Mouse (Mus musculus): Measurements from ENCODE around the gene Rhox12. TPM values are rescaled to one million over a fixed set of nuclear protein-coding genes. Genes with fewer than 3 reads are reported as not detected.

Rhox12 gene
- not detected in 2 replicates for polyA plus RNA-seq (2016; fragmentation: Nextera tagmentation; extraction: Ambion mirVana)

DNA sequence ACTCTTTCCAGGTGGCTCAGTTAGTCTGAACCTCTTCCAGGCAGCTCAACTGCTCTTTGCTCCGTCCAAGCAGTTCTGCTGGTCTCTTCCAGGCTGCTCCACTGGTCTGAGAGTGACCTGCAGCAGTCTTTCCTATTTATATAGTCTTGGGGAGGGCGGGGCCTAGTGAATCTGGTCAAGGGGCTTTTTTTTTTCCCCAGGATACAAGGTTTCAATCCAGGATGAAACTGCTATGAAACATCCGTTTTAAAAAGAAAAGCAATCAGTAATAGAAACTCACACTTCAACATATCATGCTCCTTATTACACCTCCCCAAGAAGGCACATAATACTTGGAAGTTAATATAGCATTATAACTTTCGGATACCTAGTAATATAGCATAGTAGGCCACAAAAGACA, at the start of gene Rhox12:
Gene Rhox12, minus strand, starts transcription at position 101 of the 400 bp plus-strand sequence.
- Histone ChIP-seq H3K9me3 (replicated peaks) (no peaks in the 10 kb centered on the region), H3K36me3 (no peaks in the 10 kb centered on the region), H3K27ac (no peak within 1 kb of the TSS), H3K4me1 (no peaks in the 10 kb centered on the region), H3K9ac (no peak within 1 kb of the TSS), H3K4me2 (replicated peaks) (no peak within 1 kb of the TSS), H3K27me3 (no peaks in the 10 kb centered on the region), H3K4me3 (no peak within 1 kb of the TSS)
- 72% methylated on average over 4 of the region's 4 CpGs for WGBS
- no peak for ATAC-seq (ENCODE audit: low FRiP score)

DNA sequence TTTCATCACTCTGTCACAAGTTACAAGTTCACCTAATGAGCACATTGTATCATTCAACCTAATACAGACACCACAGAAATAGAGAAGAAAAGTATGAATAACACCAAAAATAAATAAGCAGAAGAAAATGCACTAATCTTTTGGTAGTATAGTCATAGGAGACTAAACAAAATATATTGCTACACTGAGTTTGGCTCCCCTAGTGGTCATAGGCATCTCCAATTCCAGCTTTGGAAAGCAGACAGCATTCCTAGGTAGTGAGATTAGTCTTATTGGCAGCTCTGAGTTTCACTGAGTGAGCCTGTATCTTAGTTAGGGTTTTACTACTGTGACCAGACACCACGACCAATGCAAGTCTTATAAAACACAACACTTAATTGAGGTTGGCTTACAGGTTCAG, 48.4 kb upstream of the Rhox12 start:
- H3K4me1 ChIP-seq, result no peaks in the 10 kb centered on the region
- WGBS, result 65% methylated on average over 1 of the region's 1 CpGs
- H3K4me3 ChIP-seq, result no peak overlapping the region
- H3K9ac ChIP-seq, result no peak overlapping the region
- ATAC-seq (ENCODE audit: low FRiP score), result no peak
- no peaks in the 10 kb centered on the region for H3K36me3 ChIP-seq
- H3K9me3 ChIP-seq (replicated peaks), result no peaks in the 10 kb centered on the region
- no peaks in the 10 kb centered on the region for H3K27me3 ChIP-seq
- H3K27ac ChIP-seq, result no peak overlapping the region
- H3K4me2 ChIP-seq (replicated peaks), result no peak overlapping the region

DNA sequence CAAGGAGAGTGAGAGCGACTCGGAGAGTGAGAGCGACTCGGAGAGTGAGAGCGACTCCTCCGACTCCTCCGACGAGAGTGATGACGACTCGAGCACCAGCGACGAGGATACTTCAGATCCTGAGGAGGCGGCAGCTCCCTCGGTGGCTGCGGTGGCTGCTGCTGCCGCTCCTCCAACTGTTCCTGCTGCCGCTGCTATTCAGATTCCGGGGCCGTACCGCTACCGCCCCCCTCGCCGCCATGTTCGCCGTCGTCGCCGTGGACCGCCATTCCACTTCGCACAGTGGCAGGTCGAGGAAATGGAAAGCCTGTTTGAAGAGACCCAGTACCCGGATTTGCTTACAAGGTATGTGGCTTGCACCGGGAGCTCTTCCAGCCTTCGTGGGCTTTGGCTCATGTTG, 10.8 kb upstream of the Rhox12 start:
- Histone ChIP-seq H3K27ac (no peak overlapping the region), H3K36me3 (no peaks in the 10 kb centered on the region), H3K4me1 (no peaks in the 10 kb centered on the region), H3K9ac (no peak overlapping the region), H3K4me2 (replicated peaks) (no peak overlapping the region), H3K9me3 (replicated peaks) (peaks cover 18% of the 10 kb centered on the region), H3K4me3 (no peak overlapping the region), H3K27me3 (no peaks in the 10 kb centered on the region)
- WGBS, result 87% methylated on average over 34 of the region's 34 CpGs
- no peak for ATAC-seq (ENCODE audit: low FRiP score)

DNA sequence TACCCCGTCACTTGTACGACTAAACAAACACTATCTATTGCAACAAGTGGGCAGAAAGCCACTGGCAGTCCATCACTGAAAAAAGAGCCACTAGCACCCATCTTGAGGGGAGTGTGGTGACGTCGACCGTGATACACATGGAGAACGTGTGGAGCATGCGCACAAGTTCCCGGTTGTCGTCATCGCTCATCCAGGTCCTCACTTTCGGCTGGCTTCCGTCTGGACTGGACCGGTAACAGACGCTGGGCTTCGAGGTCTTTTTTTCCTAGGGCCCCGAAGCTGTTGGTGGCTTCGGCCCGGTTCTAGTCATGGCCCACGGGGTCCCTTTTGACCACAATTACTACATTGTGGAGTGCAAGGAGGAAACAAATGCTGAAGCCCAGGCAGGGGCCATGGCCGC, 10.3 kb upstream of the Rhox12 start, which contains the start of gene Rhox13:
Gene Rhox13, plus strand, starts transcription at position 238 of the 400 bp plus-strand sequence.
- H3K36me3 ChIP-seq, result no peaks in the 10 kb centered on the region
- no peaks in the 10 kb centered on the region for H3K27me3 ChIP-seq
- no peak within 1 kb of the TSS for H3K9ac ChIP-seq
- WGBS, result 95% methylated on average over 20 of the region's 20 CpGs
- no peak within 1 kb of the TSS for H3K4me2 ChIP-seq (replicated peaks)
- H3K4me3 ChIP-seq, result no peak within 1 kb of the TSS
- H3K4me1 ChIP-seq, result no peaks in the 10 kb centered on the region
- peaks cover 18% of the 10 kb centered on the region for H3K9me3 ChIP-seq (replicated peaks)
- H3K27ac ChIP-seq, result no peak within 1 kb of the TSS
- ATAC-seq (ENCODE audit: low FRiP score), result no peak

DNA sequence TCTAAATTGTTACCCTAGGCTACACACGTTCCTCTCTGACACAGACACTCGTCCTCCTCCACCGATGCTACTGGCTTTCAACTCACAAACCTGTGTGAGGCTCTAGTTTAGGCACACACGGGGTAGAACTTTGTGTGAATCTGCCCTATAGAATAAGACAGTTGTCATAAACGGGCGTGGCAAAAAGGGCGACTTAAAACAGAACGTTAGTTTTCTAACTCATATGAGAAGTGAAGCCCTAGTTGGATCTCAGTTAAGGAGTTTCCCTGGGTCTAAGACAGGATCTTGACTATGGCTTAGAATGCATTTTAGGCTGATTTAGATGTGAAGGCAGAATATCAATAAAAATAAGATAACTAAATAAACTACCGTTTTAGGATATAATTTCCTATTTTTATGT, 25.7 kb downstream of the Rhox12 start, which contains the start of gene Rhox11:
Gene Rhox11, minus strand, starts transcription at position 101 of the 400 bp plus-strand sequence.
- H3K4me2 ChIP-seq (replicated peaks), result no peak within 1 kb of the TSS
- H3K4me3 ChIP-seq, result no peak within 1 kb of the TSS
- no peaks in the 10 kb centered on the region for H3K27me3 ChIP-seq
- H3K27ac ChIP-seq, result no peak within 1 kb of the TSS
- H3K9me3 ChIP-seq (replicated peaks), result no peaks in the 10 kb centered on the region
- WGBS, result 86% methylated on average over 9 of the region's 9 CpGs
- no peaks in the 10 kb centered on the region for H3K36me3 ChIP-seq
- no peak within 1 kb of the TSS for H3K9ac ChIP-seq
- ATAC-seq (ENCODE audit: low FRiP score), result no peak
- no peaks in the 10 kb centered on the region for H3K4me1 ChIP-seq

DNA sequence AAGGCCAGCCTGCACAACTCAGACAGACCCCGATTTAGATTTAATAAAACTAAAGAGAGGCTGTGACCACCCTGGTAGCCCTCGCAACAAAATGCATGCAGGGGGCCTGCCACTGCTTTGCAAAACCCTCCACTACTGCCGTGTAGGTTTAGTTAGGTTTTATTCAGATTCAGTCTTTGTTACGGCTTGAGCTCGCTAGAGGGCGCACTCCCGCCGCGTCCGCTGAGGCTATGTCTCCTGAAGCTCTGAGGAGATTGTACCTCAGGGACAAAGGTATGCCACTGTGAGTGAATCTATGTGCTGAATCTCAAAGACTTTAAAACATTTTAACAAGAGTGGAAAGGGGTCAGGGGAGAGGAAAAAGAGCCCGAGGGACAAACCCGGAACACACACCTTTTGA, 26.5 kb downstream of the Rhox12 start:
- Histone ChIP-seq H3K4me3 (no peak overlapping the region), H3K9ac (no peak overlapping the region), H3K36me3 (no peaks in the 10 kb centered on the region), H3K27ac (no peak overlapping the region), H3K4me1 (no peaks in the 10 kb centered on the region), H3K27me3 (no peaks in the 10 kb centered on the region), H3K9me3 (replicated peaks) (no peaks in the 10 kb centered on the region), H3K4me2 (replicated peaks) (no peak overlapping the region)
- no peak for ATAC-seq (ENCODE audit: low FRiP score)
- WGBS, result 21% methylated on average over 12 of the region's 12 CpGs

DNA sequence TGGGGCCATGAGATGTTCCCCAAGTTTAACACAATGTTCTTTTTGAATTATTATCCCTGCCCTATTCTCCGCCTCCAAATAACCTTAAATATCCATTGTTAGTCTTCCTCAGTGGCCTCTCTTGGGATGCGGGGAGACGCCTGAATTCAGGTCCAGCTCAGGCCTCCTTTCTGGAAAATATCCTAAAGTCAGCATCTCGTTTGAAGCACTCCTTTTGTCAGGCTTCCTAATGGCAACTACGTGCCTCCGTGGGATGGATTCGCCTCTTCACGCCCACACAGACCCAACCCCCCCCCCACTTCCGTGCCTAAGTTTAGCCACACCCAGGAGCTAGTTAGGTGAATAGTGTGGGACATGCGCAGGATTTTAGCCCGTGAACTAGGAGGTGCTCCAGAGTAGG, 44.5 kb downstream of the Rhox12 start, which contains the start of gene Rhox10:
Gene Rhox10, plus strand, starts transcription at position 301 of the 400 bp plus-strand sequence.
- H3K4me1 ChIP-seq, result no peaks in the 10 kb centered on the region
- H3K9me3 ChIP-seq (replicated peaks), result no peaks in the 10 kb centered on the region
- no peaks in the 10 kb centered on the region for H3K27me3 ChIP-seq
- no peak within 1 kb of the TSS for H3K4me2 ChIP-seq (replicated peaks)
- no peaks in the 10 kb centered on the region for H3K36me3 ChIP-seq
- no peak within 1 kb of the TSS for H3K9ac ChIP-seq
- no peak within 1 kb of the TSS for H3K27ac ChIP-seq
- 88% methylated on average over 11 of the region's 11 CpGs for WGBS
- no peak within 1 kb of the TSS for H3K4me3 ChIP-seq
- ATAC-seq (ENCODE audit: low FRiP score), result no peak

DNA sequence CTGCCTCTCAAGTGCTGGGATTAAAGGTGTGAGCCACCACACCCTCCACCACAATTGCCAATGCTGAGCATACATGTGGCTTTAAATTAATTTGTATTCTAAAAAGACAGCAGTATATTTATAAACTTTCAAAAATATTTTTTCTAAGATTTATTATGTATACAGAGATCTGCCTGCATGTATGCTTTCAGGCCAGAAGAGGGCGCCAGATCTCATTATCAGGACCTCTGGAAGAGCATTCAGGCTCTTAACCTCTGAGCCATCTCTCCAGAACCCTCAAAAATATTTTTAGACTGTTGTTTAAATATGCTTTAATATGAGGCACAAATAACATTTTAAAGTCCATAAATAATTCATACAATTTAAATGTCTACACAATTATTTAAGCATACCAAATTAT, 49.2 kb downstream of the Rhox12 start:
- H3K9ac ChIP-seq, result no peak overlapping the region
- H3K4me3 ChIP-seq, result no peak overlapping the region
- no peaks in the 10 kb centered on the region for H3K9me3 ChIP-seq (replicated peaks)
- no peaks in the 10 kb centered on the region for H3K36me3 ChIP-seq
- no peak overlapping the region for H3K27ac ChIP-seq
- WGBS, result 5% methylated on average over 1 of the region's 1 CpGs
- no peak overlapping the region for H3K4me2 ChIP-seq (replicated peaks)
- no peaks in the 10 kb centered on the region for H3K4me1 ChIP-seq
- ATAC-seq (ENCODE audit: low FRiP score), result no peak
- H3K27me3 ChIP-seq, result no peaks in the 10 kb centered on the region

Other genes starting within 250 kb of the Rhox12 start
- not detected in 2 replicates for gene Rhox8, start 232.0 kb downstream of the Rhox12 start, polyA plus RNA-seq (2016; fragmentation: Nextera tagmentation; extraction: Ambion mirVana)
- gene Rhox7b, start 213.7 kb downstream of the Rhox12 start, polyA plus RNA-seq (2016; fragmentation: Nextera tagmentation; extraction: Ambion mirVana), result not detected in 2 replicates
- gene Rhox9, start 209.1 kb downstream of the Rhox12 start, polyA plus RNA-seq (2016; fragmentation: Nextera tagmentation; extraction: Ambion mirVana), result not detected in 2 replicates
- not detected in 2 replicates for gene Btg1-ps1, start 92.1 kb downstream of the Rhox12 start, polyA plus RNA-seq (2016; fragmentation: Nextera tagmentation; extraction: Ambion mirVana)
- not detected in 2 replicates for gene Btg1-ps2, start 67.8 kb downstream of the Rhox12 start, polyA plus RNA-seq (2016; fragmentation: Nextera tagmentation; extraction: Ambion mirVana)
- not detected in 2 replicates for gene Rhox10, start 44.4 kb downstream of the Rhox12 start, polyA plus RNA-seq (2016; fragmentation: Nextera tagmentation; extraction: Ambion mirVana)
- gene Rhox11, start 25.8 kb downstream of the Rhox12 start, polyA plus RNA-seq (2016; fragmentation: Nextera tagmentation; extraction: Ambion mirVana), result not detected in 2 replicates
- not detected in 2 replicates for gene Rhox13, start 10.3 kb upstream of the Rhox12 start, polyA plus RNA-seq (2016; fragmentation: Nextera tagmentation; extraction: Ambion mirVana)
- gene Zbtb33, start 78.9 kb upstream of the Rhox12 start, polyA plus RNA-seq (2016; fragmentation: Nextera tagmentation; extraction: Ambion mirVana), result 6.3 and 6.9 TPM in 2 replicates
- 22.2 and 27.4 TPM in 2 replicates for gene Tmem255a, start 141.5 kb upstream of the Rhox12 start, polyA plus RNA-seq (2016; fragmentation: Nextera tagmentation; extraction: Ambion mirVana)
- 0.06 and 0.40 TPM in 2 replicates for gene Atp1b4, start 205.3 kb upstream of the Rhox12 start, polyA plus RNA-seq (2016; fragmentation: Nextera tagmentation; extraction: Ambion mirVana)

All from hindbrain, embryonic 12.5 days (tissue).